Mouse (Mus musculus) ovary, postnatal 36 days (tissue): ENCODE data around the gene Sprr3.
"Not testable (repeated sequence)": the region's sequence is repeated elsewhere in the genome, so short reads cannot be mapped to it uniquely, and the experiment has no call there.

Experiments
- DNase-seq: peaks from one replicate; pipeline ENCODE4 v3.0.0; 2022; ENCODE audit warnings: low spot score, mixed read lengths

The Sprr3 gene

DNA sequence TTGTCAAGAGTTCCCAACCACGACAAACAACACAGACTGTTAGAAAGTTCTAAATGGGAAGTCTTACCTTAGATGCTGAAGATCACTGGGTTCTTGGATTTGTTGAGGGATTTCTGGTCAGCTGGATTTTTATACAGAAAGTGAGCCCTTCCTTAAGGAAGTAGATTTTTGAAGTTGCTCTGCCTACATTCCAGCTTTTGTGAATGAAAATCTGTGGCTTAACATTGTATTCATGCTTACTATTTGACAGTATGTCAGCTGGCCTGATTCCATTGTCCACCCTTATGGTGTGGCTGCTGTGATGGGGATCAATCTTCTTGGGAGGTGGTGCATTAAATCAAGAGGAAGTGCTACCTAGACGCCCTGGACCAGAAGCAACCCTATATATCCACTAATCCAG lies at the start of gene Sprr3:
Gene Sprr3, minus strand, starts transcription at position 101 of the 400 bp plus-strand sequence.
- no peak for DNase-seq

DNA sequence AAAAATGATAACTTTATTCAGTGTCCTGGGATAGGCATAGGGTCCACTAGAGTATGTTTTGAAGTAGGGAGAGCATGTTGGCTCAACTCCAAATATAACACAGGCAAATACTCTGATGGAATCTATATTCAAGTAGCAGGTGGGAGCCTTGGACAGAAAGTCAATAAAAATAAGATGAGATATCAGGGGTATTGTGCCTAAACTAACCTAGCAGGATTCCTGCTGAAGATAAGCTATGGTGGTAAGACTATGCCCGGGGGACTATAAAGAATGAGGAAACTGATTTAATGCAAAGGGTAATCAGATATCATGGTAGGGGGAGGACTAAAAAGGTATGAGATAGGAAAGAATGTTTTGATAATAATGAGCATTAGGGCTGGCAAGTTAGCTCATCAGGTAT lies 49.7 kb upstream of the Sprr3 start:
- no peak for DNase-seq

DNA sequence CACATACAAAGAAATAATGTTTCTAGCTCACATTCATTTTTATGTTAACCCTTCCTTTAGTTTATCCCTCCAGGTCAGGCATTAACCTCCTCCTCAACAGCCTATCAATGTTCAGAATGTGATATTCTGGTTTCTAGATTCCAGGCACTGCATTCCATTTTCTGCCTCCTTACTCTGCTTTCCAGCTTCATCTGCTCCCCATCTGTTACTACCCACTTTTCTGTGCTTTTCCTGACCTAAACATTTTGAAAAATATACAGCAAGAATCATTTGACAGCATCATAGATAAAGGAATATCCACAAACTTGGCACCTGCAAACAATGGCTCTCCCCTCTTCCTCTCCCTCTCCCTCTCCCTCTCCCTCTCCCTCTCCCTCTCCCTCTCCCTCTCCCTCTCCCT lies 45.0 kb upstream of the Sprr3 start:
- DNase-seq, result no peak

DNA sequence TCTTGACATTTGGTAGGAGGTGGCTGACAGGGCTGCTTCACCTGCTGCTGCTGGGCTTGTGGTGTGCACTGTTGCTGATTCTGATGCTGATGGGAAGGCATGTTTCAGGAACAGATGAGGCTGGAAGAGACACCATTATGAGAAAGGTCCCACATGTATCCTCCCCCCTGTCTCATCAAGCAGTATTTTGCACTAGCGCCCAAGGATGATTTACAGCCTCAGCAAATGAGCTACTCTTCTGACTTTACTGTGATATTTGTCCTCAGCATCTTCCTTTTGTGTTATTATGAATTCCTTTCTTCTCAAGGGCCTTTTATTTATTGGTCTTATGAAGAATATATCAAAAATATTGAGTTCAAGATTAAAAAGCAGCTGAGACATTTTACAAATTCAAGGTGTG lies 41.9 kb upstream of the Sprr3 start, which contains the start of gene Sprr4:
Gene Sprr4, minus strand, starts transcription at position 101 of the 400 bp plus-strand sequence.
- DNase-seq, result no peak

DNA sequence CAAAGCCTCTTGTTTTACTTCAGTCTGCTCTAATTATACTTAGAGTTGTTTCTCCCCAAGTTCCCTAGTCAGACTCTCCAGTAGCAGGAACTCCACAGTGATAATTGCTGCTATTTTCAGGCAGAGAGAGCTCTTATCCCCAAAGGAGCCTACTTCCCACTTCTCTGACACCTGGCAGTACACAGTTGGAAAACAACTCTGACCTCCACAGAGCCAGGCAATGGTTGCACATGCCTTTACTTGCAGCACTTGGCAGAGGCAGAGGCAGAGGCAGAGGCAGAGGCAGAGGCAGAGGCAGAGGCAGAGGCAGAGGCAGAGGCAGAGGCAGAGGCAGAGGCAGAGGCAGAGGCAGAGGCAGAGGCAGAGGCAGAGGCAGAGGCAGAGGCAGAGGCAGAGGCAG lies 31.7 kb upstream of the Sprr3 start:
- not testable (repeated sequence) for DNase-seq

DNA sequence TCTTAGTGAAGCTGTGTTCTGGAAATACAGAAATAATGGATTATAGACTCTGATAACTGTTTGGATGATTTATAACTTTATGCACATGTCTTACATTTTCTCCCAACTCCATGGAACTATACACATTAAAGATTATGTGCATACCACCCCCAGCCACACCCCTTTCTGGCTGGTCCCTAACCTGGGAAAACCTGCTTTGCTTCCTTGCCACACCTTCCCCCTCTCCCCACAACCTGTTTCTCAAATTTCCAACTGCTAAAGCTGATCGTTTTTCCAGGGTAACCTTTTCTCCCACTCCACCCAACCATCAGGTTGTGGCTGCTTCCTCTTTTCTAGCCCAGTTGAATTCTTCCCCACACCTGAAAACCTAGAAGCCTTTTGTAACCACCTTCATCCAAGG lies 27.8 kb upstream of the Sprr3 start:
- DNase-seq, result no peak

DNA sequence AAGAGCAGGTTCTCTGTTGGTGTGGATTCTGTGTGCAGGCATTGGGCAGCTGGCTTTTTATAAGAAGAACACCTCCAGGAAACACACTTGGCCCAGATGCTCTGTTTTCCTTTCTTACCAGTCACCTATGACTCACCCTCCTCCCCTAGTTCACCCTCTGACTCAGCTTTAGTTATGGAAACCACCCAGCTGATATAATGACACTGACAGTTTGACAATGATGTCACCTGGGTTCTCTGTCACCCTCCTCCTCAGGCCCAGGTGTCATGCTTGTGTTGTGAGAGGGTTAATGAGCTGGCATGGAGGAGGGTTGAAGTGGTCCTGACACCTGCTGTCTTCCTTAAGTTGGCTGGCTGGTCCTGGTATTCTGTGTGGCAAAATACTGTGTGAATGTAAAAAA lies 27.3 kb upstream of the Sprr3 start, which contains the start of gene Sprr1a:
Gene Sprr1a, minus strand, starts transcription at position 33 of the 400 bp plus-strand sequence.
- DNase-seq, result no peak

DNA sequence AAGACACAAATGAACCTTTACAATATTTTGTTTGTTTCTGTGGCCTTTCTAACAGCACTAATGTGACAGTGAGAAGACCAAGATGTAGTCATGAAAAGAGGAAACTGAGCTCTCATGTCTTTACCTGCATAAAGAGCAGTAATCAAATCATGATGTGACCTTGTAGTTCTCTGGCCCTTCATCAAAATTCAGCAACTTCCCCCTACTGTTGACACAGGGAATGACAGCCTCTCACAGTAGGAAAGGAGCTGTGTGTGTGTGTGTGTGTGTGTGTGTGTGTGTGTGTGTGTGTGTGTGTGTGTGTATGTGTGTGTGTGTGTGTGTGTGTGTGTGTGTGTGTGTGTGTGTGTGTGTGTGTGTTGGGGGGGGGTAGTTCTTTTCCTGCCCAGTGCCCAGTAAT lies 22.7 kb upstream of the Sprr3 start:
- not testable (repeated sequence) for DNase-seq

DNA sequence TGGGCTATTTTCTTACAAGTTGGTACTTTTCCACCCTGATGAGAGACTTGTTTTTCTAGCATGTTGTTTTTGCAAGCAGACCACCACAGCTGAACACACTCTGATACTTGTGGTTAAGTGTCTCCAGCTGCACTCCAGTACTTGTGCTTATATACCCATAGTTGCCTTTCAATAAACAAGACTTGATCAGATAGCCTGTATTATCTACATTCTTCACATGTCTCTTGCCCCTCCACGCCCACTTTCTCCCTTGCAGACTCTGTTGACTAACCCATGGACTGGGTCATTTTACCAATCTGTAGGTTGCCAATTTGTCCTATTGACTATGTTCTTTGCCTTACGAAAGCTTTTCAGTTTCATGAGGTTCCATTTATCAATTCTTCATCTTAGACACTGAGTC lies 11.6 kb upstream of the Sprr3 start:
- no peak for DNase-seq

DNA sequence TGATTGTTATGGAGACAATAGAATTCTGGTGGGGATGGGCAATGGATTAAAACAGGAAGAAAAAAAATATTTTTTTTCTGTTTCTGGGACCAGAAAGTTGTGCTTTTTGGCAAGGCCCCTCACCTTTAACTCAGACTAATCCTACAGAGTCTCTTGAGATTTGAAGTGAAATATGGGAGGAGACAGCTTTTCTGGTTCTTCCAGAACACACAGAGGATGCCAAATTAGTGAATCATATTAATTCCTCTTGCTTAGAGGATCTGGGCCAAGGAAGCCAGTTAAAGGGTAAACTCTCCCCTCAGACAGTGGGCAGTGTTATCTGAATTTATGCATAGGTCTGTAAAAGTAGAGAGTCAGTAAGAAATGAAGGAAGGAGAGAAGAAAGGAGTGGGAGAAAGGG lies 8.9 kb upstream of the Sprr3 start:
- no peak for DNase-seq

DNA sequence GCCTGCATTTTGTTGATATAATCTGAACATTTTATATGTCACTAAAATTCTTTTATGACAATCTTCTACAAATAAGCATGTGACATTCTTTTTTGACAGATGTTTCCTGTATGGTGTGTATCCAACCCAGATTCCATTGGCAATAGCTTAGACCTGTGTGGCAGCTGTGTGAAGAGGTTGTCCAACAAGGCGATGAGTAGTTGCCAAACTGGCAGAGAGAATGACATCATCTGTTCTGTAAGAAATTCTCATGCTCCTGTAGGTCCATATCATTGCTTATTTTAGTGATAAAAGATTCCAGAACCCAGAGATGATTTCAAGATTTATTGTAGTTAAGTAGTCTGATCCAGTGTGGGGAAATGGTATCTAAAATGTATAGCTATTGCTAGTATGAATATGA lies 8.1 kb upstream of the Sprr3 start:
- DNase-seq, result no peak

DNA sequence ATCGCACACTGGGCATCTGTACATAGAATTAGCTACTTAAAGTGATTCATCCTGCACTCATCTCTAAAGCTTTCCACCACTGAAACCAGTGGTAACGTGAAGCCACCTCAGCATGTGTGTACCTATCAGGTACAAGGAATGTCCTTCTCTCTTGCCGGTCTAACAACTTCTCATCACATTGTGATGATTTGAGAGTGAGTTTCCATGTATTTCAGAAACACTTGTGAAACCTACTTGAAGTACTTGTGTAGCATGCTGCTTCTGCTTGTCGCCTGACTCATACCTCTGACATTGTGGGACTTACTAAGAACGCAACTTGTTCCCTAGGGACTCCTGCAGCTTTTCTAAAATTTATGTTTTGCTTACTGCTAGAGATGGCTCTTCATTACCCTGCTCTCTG lies 3.4 kb downstream of the Sprr3 start:
- DNase-seq, result no peak

DNA sequence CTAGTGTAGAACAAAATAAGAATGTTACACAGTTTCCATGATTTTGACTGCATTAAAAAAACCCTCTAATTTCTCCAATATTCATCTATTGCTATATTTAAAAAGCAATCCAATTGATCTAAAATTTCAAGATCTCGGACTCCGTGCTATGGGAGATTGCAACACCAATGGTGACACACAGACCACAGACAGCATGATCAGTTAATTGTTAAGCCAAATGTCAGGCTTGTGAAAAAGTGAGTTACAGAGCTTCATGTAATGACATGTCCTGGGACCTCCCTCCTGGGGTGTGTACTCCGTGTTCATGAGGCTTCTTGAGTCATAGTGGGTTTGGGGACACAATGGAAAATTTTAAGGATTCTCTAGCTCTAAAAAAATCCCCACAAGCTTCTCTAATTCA lies 18.3 kb downstream of the Sprr3 start:
- DNase-seq, result no peak

DNA sequence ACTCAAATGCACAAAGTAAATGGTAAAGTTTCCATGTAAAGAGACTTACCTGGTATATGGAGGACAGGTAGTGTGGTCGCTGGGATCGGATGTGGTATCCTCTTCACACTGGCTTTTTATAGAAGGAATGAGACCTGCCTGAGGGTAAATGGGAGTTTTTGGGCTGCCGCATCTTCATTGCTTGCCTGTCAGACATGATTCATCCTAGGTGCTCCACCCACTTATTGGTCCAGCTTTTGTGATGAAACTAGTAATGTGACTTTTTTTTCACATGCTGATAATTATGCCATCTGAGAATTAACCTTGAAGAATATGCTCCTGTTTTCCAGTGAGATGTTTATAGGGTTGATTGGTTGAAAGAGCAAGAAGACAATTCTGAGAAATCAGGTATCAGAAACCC lies 19.8 kb downstream of the Sprr3 start, which contains the start of gene Sprr1b:
Gene Sprr1b, minus strand, starts transcription at position 101 of the 400 bp plus-strand sequence.
- DNase-seq, result no peak

DNA sequence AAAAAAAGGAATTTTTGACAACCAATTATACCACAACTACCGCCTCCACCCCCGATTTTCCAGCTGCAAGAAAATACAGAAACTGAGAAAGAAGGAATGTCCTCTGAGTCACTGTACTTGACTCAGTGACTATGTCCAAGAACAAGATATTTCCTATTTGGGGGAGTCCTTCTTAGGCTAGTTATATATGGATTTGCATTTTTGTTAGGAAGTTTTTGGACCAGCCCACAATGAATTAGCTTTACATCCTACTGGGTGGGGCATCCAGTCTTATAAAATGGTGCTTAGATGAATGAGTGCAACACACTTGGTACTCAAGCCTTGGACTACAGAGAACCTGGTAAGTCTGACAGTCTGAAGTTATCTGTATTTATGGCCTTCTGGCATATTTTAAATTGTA lies 26.2 kb downstream of the Sprr3 start, which contains the start of gene Sprr2k:
Gene Sprr2k, plus strand, starts transcription at position 301 of the 400 bp plus-strand sequence.
- no peak for DNase-seq

DNA sequence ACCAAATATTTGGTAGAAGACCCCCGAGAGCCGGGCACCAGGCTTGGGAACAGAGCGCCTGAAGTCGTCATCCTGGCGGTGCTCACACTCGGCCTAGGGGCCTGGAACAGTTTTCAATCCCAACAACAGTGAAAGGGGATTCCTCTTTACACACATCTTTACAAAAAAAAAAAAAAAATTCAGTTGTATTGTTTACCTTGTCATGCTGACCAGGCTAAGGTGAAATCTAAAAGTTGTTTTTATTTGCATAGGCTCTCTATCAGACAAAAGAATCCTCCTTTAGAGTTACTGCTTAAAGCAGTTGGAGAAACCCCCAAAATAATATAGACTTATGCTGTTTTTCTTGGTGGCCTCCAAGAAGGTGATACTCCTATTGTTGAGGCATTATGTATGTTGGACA lies 29.2 kb downstream of the Sprr3 start, which contains the start of gene Gm9774:
Gene Gm9774, minus strand, starts transcription at position 101 of the 400 bp plus-strand sequence.
- no peak for DNase-seq

DNA sequence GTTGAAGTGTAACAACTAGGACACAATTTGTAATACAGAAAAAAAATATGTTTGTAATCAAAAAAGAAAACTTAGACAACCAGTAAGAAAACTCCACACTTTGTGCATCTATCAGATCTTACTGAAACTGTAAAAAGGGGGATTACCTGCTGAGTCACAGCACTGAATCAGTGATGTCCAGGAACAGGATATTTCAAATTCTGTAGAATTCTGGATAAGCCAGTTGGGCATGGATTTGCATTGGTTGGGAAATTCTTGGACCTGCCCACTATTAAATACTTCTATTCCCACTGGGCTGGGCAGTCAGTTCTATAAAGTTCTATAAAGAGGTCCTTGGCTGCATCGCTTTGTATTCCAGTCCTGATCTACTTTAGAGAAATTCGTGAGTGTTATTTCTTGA lies 40.7 kb downstream of the Sprr3 start, which contains the start of gene Sprr2j-ps:
Gene Sprr2j-ps, plus strand, starts transcription at position 301 of the 400 bp plus-strand sequence.
- no peak for DNase-seq

DNA sequence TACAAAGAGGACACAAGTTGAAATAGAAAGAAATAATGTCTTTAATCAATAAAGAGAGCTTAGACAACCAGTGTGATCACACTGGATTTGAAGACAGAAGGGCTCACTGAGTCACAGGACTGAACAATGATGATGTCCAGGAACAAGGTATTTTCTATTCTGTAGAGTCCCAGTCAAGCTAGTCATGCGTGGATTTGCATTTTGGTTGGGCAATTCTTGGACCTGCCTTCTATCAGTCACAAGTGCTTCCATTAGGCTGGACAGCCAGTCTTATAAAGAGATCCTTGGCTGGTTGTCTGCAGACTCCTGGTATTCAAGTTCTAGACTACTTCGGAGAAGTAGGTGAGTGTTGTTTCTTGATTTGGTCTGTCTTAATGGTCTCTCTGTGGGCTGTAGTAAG lies 50.8 kb downstream of the Sprr3 start, which contains the start of gene Sprr2i:
Gene Sprr2i, plus strand, starts transcription at position 301 of the 400 bp plus-strand sequence.
- no peak for DNase-seq
